Mouse (Mus musculus): Measurements from ENCODE around the gene Cmtr1.
"Not testable (repeated sequence)": the region's sequence is repeated elsewhere in the genome, so short reads cannot be mapped to it uniquely, and the experiment has no call there.

The Cmtr1 gene

DNA sequence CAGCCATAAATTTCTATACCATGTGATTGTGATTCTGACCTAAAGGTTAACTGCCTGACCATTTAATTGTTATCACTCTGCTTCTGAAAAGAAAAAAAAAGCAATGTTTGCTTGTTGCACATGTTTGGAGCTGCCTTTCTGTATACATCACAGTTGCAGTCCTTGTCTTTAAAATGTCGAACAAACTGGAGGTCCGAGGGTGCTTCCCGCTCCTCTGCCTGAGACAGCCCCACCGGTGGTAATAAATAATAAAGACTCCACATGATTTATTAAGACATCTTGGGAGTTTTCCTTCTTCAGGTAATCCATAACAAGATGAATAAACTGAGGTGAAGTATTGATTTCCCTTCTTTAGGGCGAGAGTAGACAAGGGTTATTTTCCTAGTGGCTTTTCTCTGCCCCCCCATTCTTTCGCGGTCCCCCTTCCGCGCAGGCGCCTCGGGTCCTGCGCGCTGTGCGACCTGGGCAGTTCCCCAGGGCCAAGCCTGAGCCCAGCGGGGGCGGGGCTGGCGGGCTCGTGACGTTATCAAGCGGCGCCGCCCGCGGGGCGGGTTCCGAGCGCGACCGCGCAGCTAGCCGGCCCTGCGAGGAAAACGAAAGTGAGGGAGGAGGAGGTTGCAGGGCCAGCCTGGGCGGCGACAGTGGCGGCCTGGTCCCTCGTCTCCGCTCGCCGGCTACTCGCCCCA, at the start of gene Cmtr1:
Cmtr1 (plus strand) TSS at position 520 of the 686 bp plus-strand sequence.
- DNase-seq (ENCODE audit: low read depth, low spot score), result peak; percentile 94

DNA sequence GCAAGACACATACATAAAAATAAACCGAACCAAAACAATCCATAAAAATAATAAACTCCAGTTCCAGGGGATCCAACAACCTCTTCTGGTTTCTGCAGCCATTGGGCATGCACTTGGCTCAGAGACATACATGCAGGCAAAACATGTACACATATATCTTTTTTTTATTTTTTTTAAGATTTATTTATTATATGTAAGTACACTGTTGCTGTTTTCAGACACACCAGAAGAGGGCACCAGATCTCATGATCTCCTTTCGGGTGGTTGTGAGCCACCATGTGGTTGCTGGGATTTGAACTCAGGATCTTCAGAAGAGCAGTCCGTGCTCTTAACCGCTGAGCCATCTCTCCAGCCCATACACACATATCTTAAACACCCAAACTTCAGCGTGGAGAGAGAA, 46.9 kb upstream of the Cmtr1 start:
- not testable (repeated sequence) for DNase-seq (ENCODE audit: low read depth, low spot score)

DNA sequence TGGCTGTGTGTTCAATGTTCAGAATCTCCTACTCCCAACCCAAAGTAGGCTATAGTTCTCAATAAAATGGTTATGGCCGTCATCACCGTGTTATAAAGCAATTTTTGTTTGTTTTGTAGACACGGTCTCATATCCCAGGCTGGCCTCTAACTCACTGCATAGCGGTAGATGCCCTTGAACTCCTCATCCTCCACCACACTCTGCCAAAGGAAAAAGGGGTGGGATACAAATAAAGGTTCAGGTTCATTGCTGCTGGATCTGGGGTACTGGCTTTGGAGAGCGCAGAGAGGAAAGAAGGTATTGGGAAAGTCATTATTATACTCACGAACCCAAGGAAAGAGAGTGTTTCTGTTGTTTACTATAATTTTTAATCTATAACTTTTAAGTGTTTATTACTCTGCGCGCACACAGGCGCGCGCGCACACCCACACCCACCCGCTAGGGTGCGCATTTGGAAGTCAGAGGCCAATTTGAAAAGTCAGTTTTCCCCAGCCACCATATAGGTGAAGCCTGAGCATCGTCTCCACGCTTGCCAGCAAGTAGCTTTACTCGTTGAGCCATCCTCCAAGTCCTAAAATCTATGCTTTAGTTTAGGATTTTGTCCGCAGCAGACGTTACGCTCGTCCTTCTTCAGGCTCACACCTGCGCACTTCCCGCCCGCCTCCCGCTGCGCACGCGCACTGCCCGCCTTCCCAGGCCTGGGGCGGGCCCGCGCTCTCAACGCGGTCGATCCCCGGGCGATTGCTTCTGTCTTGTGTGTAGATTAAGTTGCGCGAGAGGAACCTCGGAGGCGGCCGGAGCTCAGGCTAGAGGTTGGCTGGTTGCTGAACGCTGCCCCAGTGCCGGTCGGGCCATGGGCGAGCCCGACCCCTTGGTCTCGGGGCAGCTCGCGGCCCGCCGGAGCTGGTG, 46.0 kb upstream of the Cmtr1 start, which contains the start of the genes Rnf8 and Gm28043:
Rnf8 (plus strand) TSS at position 676 of the 909 bp plus-strand sequence.
Gm28043 (plus strand) TSS at position 762 of the 909 bp plus-strand sequence.
- DNase-seq (ENCODE audit: low read depth, low spot score), result peak; percentile 95

DNA sequence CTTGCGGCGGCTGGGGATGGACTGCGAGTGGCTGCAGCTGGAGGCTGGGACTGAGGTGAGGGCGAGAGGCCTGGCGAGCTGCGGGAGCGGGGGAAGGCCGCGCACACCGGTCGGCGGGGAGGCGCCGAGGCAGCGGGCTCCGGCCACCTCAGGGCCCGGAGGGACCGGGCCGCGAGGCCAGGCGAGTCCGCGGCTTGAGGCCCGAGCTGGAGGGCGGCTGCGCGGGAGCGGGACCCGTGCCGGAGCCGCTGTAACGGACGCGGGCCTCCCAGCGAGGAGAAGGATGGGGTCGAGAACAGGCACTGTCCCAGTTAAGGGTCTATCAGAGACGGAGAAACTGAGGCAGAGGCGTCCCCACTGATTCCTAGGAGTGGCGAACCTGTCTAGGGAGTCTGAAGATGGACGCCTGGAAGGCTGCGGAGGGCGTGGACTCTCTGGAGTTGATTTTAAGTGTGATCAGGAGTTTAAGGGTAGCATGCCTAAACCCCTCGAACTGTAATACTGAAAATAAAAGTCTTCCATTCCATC, 45.3 kb upstream of the Cmtr1 start:
- DNase-seq (ENCODE audit: low read depth, low spot score), result no peak

DNA sequence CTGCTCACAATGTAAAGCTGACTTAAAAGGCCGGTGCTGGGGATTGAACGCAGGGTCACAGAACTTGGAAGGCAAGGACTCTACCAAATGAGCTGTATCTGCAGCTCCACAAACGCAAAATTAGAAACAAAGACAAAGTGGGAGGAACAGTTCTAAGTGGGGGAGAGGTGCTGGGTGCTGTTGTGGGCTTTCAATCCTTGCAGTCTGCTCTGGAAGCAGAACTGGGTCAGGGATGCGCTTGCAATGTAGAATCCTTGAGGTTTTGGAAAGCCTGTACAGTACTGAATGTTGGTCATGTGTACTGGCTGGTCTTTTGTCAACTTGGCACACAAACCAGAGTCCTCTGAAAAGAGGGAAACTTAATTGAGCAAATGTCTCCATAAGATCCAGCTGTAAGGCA, 44.8 kb upstream of the Cmtr1 start:
- no peak for DNase-seq (ENCODE audit: low read depth, low spot score)

DNA sequence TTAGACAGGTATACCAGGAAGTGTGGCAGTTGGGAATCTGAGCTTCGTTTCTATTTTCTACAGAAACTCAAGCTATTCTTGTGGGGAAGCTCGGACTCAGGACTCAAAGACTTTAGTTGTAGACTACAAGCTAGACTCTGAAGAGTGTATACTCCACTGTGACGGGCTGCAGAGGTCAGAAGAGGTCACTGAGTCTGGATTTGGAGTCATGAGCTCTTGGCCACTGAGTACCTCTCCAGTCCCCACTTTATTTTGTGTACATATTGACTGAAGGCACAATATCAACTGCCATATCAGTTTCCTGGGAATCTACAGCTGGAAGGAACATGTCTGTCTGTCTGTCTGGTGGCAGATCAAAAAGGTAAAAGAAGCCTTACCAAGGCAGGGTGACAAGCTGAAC, 41.2 kb upstream of the Cmtr1 start:
- DNase-seq (ENCODE audit: low read depth, low spot score), result no peak

DNA sequence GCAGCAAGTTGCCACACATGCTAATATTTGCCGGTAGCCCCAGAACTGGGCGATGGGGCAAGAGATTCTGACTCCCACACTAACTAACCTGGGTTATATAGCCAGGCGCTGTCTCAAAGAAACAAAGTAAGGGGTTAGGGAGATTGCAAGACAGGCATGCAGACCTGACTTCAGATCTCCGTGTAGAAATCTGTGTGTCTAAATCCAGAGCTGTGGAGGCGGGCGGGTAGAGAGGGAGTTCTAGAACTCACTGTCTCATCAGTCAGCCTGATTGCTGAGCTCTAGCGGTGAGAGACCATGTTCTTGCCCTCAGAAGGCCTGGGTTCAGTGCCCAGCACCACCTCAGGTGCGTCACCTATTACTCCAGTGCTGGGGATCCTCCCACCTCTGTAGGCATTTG, 36.9 kb upstream of the Cmtr1 start:
- no peak for DNase-seq (ENCODE audit: low read depth, low spot score)

DNA sequence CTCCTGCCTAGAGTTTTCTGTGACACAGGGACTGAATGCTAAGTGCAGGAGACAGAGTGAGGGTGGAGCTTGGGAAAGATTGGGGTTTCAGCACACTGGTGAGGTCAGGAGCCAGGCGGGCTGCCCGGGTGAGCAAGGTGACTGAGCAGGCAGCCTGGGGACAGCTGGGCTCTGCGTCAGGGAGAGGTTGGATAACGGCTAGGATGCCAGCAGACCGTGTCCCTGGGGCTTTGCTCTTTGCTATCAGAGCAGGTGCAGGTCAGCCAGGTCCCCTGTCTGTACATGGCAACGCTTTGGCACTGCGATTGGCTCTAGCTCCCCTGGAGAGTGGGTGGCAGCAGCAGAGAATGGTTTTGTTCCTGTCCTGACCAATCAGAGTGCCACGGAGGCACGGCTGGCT, 33.1 kb upstream of the Cmtr1 start:
- no peak for DNase-seq (ENCODE audit: low read depth, low spot score)

DNA sequence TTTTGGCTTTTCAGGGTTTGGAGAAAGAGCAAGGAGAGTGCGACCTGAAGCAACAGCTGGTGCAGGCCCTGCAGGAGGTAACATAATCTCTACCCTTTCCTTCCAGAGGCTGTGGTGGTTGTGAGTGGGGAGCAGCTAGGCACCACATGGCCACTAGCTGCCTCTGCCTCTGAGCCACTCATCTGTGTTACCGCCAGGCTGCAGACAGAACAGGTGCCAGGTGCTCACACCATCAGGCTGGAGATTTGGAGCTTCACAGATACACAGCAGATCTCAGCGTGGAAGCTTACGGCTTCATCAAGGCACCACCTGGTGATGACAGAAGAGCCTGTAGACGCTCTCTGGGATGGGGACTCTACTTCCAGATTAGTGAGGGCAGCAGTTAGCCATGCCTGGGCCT, 31.4 kb upstream of the Cmtr1 start:
- DNase-seq (ENCODE audit: low read depth, low spot score), result no peak

DNA sequence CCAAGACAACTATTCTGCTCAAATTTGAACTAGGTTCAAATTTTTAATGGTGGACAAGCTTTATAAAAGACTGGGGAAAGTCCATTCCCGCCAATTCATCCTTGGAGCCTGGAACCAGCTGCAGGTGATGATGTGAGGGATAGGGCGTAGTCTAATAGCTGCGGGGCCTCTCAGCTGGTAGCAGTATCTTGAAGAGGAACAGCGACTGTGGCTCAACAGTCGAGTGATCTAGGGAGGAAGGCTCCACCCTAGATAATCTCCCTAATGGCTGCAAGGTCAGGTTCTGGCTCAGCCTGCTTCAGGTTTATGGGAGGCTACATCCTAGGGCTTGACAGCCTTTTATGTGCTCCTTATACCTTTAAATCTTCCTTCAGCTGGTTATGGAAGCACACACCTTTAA, 30.8 kb upstream of the Cmtr1 start:
- DNase-seq (ENCODE audit: low read depth, low spot score), result no peak

DNA sequence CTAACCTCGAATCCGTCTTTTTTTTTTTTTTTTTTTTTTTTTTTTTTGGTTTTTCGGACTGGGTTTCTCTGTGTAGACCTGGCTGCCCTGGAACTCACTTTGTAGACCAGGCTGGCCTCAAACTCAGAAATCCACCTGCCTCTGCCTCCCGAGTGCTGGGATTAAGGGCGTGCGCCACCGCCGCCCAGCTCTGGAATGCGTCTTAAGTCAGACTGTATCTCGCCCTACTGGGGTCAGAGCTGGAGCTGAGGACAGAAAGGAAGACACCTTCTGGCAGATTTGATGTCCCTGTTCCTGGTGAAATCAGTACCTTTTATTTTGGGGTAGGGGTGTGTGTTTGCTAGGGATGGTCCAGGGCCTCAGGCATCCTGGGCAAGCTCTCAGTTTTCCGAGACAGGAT, 28.1 kb upstream of the Cmtr1 start:
- DNase-seq (ENCODE audit: low read depth, low spot score), result no peak

DNA sequence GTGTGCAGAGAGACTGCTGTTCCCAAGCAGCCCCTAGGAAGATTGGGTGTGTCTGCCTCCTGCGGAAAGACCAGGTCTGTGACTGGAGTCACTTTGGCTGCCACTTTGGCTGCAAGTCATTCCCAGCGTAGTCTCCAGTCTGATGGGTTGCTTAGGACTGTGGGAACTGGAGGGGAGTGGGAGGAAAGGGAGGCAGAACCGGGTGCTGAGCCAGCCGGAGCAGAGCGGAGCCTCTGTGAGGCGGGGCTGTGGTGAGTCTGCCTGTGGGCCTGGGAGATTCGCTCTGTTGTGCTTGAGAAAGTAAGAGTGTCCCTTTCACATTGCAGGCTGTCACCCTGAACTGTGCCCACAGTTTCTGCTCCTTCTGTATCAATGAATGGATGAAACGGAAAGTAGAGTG, 24.9 kb upstream of the Cmtr1 start:
- no peak for DNase-seq (ENCODE audit: low read depth, low spot score)

DNA sequence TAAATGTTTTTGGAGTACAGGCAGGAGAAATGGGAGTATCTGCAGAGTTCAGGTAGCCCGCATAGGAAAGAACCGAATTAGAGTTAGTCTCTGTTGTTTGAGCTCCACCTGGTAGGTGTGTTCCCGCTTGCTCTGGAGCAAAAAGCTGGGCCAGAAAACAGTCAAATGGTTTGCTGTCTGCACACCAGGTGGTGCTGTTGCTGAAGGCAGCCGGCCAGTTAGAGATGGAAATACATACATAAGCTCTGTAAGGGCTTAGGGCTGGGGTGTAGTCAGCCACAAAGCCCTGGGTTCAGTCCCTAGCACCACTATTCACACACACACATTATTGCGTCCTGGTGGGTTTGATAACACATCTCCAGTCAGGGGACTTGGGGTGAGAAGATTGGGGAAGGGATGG, 24.3 kb upstream of the Cmtr1 start:
- no peak for DNase-seq (ENCODE audit: low read depth, low spot score)

DNA sequence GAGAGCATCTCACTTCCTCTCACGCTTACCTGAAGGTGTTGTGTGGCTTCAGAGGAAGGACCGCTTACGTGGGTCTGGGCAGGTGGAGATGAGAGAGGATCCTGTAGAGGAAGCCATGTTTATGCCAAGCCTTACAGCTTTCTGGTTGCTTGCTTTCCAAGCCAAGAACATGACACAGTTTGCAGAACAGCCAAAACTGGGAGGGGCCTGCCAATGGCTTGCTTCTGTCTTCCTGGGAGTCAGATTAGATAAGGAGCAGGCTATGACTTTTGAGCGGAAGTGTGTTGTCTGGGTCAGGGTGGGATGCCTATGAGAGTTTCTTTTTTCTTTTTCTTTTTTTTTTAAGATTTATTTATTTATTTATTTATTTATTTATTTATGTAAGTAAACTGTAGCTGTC, 23.0 kb upstream of the Cmtr1 start:
- no peak for DNase-seq (ENCODE audit: low read depth, low spot score)

DNA sequence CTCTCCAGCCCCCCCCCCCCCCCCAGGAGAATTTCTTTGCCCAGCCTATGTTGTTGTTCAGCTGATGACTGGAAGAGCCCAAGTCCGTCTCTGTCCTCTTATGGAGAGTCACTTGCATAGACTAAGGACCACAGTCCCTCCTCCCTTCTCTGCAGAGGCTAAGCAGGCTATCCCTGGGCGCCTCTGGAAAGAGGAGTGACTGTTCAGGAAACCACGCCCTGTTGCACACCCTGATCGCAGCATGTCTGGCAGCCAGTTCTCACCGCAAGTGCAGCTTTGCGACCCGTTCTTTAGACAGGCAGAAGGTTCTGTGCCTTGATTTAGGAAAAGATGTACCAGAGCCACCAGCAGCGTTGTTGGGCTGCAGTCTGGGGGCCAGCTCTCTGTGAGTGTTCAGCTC, 22.5 kb upstream of the Cmtr1 start:
- DNase-seq (ENCODE audit: low read depth, low spot score), result no peak

DNA sequence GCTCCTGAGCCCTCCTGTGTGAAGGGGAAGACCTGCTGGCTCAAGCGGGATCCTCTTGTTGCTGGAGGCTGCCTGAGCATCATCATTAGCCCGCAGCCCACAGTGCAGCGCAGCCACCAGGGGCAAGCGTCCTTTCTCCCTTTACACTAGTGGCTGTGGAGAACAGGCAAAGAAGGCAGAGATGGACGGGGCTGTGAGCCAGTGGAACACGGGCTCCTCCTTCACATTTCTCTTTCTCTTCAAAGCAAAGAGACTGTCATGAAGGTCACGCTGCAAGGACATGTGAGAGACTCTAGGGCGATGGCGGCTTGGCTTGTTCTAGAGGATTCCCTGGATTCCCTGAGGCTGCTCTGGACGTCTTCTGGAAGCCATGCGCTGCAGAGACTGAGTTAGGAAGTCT, 19.4 kb upstream of the Cmtr1 start:
- no peak for DNase-seq (ENCODE audit: low read depth, low spot score)

DNA sequence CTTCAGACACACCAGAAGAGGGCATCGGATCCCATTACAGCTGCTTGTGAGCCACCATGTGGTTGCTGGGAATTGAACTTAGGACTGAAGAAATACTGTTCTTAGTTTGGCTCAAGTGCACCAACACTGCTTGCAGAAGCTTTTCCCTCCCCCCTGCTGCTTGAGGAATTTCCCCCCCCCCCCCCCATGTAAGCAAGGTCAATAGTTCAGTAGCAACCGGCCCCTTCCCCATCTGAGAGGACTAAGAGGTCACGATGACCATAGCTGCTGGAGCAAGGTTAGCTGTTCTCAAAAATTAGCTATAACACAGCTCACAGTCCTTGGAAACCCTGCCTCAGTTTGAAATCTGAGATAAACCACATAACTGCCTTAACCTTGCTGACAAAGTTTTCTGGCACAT, 18.2 kb upstream of the Cmtr1 start:
- DNase-seq (ENCODE audit: low read depth, low spot score), result no peak

DNA sequence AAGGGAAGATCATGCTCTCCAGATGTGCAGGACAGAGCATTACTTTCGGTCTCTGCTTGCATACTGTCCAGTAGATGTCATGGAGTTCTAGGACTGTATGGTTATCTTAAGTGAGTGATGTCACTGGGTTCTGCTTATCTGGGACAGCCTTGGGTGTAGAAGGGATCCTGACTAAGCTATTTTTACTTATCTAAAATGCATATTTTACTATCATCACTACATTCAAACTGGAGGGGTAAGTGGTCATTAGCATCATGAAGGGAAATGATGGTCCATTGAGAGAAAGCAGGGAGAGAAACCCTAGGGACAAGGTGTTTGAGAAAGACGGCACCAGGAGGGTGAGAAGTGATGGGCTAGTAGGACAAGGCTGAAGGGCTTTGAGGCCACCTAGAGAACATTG, 2.1 kb upstream of the Cmtr1 start:
- no peak for DNase-seq (ENCODE audit: low read depth, low spot score)

DNA sequence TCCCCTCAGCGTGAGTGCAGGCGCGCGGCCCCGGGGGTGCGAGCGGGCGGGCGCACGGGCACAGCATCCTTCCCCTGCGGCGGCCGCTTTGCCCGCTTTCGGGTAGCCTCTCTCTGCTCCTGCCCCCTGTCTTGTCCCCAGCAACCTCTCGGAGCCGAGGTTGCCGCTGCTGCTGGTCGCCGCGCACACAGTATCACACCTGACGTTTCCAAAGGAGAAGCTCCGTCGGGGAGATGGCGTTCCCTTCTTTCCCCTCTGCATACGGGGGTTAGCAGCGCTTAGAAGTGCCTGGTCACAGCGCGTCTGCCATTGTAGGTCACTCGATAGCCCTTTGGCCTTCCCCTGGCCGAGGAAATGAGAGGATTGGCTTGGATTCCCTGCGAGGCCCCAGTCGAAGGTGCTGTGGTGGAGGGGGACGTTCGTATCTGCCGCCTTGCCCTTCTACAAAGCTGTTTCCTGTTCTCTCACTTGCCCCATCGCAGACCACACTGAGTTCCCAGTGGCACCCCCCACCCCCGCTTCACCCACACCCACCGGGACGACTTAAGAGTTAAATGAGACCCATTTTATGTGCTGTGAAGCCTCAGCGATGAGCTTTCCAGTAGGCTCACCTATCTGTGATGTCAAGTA, 482 bp downstream of the Cmtr1 start:
- DNase-seq (ENCODE audit: low read depth, low spot score), result peak; percentile 6

DNA sequence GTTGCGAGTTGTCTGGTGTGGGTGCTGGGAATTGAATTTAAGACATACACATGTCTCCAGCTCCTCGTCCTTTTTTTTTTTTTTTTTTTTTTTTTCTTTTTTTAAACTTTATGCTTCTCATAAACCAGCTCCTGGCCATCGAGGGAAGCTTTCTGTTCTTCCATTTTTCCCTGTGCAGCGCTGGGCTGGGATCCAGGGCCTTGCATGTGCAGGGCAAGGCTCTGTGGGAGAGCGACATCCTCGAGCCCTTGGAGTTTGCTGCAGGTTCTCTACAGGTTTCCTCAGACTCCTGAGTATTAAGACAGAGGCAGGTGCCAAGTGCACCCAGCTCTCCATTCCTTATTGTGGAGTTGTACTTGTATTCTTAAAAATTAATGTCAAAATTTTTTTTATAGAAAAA, 1.8 kb downstream of the Cmtr1 start:
- DNase-seq (ENCODE audit: low read depth, low spot score), result no peak

DNA sequence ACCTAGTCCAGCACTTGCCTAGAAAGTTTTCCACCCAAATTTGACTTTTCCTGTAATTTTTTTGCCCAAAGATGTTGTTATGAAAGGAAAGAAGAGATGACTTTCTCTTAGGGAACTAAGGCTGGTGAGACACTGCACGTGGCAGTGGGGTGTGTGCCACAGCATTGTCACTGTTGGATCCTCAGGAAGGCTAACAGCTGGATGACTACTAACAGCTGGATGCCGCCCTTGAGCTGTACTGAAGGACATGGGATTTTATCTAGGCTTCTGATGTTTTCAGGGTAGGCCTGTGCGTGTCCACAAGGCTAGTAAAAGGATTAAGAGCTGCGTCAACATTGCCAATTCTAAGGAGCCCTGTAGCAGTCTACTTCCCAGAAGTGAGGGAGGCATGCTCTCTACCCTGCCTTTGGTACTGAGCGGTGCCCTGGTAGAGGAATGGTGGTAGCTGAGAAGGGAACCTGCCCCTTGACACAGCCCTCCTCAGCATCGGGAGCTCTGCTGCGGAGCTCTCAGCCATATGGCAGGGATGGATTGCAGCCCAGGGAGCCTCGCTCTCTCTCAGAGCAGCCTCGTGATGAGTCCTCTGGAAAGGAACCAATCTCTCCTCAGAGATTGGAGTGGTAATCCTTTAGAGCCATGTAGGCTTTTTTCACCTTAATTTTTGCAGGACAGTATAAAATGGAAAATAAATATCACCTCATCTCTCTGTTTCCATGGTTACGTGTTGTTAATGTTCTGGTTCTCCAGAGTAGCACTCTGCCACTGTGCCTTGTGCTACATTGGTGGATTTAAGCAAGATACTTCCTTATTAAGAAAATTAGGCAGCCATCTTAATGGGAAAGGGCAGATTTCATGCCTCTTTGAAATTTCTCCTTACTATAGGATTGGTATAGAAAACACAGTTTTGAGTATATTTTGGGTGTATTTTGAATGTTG, 7.9 kb downstream of the Cmtr1 start:
- DNase-seq (ENCODE audit: low read depth, low spot score), result no peak

Data from forelimb bud, embryonic 11.5 days (tissue).